Mouse (Mus musculus) retina, postnatal 1 day (tissue): ENCODE measurements around the gene Fat3.

ENCODE experiments used
- DNase-seq: peaks from one replicate; pipeline ENCODE4 v3.0.0-alpha.2; 2012

The Fat3 gene

DNA sequence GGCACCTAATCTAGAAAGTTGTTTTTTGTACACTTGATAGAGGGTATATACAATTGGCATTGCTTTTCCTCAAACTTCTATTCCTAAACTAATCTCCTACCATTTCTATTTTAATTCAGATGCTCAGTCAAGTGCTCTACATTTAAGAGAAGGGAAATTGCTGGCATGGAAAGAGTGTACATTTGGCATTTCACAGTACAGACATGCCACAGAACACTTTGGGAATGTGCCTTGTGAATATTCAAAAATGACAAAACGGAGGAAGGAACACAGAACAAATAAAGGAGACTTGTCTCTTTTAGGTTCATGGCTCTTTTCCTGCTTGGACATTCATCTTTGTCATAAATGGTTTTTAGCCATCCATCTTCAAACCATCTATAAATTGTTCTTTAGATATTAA is 498.1 kb downstream of the Fat3 start:
- no peak for DNase-seq

DNA sequence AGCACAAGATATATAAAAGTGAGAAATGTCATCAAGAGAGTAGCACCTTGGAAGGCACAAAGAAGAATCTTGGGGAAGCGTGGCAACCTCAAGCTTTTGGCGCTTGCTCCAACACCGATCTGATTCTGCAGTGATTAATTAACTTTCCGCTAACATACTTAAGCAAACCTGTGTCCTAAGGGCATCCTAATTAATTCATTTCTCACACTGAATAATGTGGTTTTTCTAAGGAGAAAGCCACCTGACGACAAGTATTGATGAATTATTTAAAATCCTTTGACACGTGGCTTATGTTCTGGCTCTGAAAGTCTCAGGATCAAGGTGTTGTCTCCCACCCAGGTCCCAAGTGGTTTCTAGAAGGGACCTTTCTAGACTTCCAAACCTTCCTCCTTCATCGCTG is 506.3 kb downstream of the Fat3 start:
- no peak for DNase-seq

DNA sequence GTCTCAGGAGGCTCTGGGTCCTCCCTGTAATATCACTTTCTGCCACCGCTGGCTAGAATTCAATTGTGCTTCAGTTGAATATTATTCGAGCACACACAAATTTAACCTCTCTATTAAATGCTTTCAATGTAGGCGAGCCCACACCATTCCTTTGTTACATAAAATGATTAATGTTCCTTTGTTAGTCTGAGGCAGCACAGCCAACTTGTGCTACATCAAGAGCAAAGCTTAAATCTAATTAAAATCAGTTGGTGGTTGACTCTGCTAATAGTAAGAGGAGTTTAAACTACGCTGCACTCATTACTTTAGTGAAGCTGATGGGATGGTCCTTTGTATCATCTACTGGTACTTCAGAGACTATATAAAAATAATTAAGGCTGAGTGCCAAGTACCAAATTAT is 506.9 kb downstream of the Fat3 start:
- no peak for DNase-seq

DNA sequence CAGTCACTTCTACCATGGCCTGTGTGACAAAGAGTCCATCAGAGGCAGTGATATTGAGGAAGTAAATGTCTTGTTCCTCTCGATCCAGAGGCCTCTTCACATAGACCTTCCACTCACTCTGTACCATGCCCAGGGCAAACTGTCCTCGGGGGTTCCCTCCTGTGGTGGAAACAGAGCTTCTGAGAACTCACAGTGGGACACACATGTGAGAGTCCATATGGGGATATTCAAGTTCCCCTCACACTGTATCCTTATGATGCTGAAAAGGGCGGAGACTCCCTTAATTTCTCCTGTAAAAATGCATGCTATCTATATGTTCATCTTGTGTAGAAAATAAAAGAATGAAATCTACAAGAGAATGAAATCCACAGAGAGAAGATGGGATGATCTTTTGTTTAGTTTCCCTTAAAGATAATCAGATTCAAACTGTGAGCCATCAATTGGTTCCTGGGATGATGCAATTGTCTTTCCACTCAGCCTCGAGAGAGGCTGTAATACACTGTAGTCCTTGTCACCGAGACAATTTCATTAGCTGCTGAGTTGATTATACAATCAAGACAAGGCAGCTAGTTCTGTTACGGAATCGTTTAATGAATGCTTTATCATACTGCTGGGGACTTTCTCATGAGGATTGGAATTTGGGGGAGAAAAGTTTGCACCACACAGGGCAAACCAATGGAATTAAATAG is 508.8 kb downstream of the Fat3 start:
- DNase-seq = no peak

DNA sequence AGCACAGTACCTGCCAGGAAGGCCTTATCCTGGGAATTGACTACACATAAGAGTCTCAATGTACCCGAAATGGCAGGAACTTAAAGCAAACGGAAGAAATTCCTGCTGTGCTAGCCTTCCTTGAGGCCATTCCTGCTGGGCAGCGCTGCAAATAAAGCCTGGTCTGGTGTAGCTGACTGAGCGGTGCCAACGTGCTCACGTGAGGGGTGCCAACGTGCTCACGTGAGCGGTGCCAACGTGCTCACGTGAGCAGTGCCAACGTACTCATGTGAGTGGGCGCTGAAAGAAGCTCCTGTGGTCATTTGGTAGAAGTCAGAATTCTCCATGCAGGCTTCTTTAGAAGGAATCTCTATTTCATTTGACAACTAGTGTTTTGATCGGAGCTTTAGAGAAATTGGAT is 522.8 kb downstream of the Fat3 start:
- DNase-seq = no peak

DNA sequence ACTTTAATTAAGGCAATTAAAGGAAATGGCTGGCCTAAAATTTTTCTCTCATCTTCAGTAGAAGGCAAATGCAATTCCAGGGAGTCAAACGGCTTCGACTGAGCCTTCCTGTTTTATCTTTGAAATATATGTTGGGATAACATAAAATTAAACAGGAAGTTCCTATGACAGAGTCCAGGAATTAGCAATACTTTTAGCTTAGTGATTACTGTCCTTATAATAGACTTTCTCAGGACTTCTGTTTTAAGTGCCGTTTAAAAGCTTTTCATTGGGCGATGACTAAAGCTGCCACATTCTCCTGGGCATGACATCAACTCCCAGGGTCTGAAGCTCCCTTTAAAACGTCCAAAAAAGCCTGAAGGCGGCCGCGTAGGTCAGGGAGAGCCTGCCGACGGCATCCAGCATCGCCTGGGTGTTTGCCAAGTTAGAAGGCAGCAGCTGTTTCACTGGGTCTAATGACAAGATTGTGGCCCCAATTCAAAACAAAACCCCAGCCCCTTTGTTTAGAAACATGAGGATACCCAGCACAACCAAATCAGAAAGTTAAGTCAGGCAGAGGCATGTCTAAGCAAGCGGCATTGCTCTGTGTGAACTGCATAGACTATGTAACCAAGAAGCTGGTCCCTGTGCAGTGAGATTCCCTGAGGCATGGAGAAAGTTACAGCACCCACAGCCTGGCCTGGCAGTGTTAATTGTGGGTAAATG is 524.0 kb downstream of the Fat3 start:
- peak; percentile 60 for DNase-seq

- DNase-seq = no peak
Observed at GRCm38 (mm10) chr9:15975999-15976398, 525.1 kb downstream of the Fat3 start.

DNA sequence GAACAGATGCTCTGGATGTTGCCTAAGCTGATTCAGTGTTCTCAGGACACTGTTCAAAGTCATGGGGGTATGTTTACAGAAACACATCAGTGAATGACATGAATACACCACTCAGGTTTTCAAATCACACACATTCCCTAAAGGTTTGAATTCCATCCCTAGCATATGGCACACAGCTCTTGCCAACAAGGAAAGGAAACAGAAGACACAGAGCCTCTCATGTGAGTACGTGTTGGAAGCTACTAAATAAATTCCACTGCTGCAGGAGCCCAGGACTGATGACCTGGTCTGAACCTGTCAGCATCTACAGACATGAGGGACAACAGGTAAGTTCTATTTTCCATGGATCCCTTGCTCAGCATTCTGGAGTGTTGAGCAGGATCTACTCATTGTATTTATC is 528.9 kb downstream of the Fat3 start:
- no peak for DNase-seq

DNA sequence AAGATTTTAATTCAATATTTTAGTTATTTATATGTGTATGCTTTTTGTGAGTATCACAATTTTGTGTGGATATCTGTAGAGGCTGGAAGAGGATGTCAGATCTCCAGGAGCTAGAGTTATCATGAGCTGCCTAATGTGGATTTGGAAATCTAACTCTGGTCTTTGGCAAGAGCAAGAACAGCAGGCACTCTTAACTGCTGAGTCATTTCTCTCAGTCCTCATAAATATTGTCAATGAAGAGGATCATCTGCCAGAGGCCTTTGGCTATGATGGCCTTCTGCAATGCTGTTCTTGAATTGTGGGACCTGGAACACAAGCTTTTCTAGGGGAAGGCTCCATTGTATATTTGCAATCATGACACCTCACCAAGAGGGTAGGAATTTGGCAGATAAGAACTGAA is 529.7 kb downstream of the Fat3 start:
- no peak for DNase-seq

- DNase-seq = no peak
Observed at GRCm38 (mm10) chr9:15964198-15964597, 536.9 kb downstream of the Fat3 start.

- no peak for DNase-seq
Observed at GRCm38 (mm10) chr9:15962886-15963285, 538.2 kb downstream of the Fat3 start.

GRCm38 (mm10) chr9:15958224-15958787 is 542.8 kb downstream of the Fat3 start:
- no peak for DNase-seq

- no peak for DNase-seq
Observed at GRCm38 (mm10) chr9:15957816-15958215, 543.3 kb downstream of the Fat3 start.

DNA sequence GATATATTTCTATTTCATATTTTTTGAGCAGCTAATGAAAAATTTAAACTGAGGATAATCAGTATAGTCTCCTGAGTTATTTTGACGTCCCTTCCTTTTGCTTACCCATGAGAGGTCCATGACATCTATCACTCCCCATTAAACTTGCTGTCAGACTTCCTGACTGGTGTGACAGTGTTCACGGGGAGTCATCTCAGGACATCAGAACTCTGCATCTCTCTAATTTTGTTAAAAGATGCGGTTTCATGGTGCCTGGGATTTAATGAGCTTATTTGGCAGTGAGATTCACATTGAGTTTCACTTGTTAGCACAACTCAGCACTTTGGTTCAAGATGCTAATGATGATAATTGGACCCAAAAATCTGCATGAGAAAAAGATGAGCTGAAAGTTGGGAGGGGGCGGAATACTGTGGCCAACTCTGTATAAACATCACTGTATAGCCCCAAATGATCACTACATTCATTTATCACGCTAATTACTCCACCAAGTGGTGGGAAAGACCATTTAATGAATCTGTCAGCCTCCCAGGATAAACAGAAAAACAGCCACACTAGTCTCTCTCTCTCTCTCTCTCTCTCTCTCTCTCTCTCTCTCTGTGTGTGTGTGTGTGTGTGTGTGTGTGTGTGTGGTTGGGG is 545.8 kb downstream of the Fat3 start:
- DNase-seq = peak; percentile 22

DNA sequence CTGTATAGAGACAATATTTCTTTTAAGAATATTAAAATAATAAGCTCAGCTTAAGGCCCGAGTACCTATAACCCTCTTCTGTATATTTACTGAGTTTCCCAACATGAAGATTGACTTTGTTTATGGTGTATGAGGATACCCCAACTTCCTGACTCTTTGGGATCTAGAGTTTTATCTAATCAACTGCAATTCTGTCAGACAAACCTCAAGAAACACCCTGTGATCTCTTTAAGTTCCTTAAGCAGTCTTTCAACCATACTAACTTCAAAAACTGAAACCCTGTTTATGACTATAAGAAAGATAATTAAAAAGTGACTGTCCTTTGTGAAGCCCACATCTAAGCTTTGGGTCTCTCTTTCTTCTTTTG is 546.8 kb downstream of the Fat3 start:
- no peak for DNase-seq

- no peak for DNase-seq
Observed at GRCm38 (mm10) chr9:15953585-15954337, 547.3 kb downstream of the Fat3 start.

DNA sequence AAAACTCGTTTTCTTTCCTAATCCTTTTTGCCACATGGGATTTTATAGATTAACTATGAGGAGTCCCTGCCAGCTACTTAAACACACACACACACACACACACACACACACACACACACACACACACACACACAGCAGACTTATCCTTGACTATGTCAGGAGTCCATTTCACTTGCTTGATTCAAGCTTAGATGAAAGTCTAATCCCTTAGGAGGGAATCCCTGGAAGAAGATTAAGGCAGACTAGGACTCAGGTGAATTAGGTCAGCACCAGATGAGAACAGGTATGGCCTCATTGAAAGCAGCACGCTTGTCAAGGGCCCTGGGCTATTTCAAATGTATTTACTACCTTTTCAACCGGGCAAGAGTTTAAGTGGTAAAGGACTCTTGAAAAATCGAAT is 553.0 kb downstream of the Fat3 start:
- peak; percentile 70 for DNase-seq

DNA sequence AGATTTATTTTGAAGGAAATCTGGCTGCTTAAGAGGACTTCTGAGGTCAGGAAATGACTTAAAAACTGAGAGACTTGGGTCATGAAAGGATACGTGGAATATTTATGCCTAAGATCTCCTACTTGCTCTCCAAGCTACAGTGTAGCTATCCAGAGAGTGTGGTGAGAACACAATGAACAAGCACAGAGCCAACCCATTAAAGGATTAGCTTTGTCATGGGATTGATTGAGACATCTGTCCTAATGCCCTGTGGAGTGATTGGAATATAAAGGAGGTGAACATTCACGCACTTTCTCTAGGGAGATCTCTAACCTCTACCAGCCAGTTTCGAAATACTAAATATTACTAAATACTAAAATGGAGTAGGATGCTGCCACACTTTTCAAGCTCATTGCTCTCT is 556.9 kb downstream of the Fat3 start:
- no peak for DNase-seq

DNA sequence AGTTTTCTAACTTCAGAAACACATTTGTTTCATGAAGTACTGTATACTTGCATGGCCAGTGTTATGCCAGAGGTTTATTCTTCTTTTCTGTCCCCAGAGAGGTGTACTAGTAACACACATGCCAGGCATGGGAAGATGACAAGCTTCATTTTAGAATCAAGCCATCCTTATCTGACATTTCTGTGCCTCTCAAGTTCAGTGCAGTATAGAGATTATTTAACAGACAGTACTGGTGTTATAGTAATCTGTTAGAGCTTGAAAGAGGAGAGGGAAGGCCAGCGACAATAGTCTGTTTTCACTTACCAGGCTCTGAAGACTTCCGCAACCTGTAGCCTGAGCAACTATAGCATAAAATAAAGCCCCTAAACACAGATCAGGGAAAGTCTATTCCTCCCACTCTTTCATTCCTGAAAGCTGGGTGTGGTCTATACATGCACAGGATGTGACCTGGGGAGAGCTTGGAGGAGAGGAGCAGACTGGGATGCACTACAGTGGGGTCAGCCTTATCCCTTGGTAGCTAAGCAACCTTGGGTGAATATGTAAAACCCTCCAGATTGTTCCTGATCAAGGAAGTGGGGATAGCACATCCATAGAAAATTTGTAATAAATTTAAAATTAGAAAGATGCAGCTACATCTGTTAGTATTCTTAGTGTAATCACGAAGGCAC is 557.5 kb downstream of the Fat3 start:
- DNase-seq = no peak

DNA sequence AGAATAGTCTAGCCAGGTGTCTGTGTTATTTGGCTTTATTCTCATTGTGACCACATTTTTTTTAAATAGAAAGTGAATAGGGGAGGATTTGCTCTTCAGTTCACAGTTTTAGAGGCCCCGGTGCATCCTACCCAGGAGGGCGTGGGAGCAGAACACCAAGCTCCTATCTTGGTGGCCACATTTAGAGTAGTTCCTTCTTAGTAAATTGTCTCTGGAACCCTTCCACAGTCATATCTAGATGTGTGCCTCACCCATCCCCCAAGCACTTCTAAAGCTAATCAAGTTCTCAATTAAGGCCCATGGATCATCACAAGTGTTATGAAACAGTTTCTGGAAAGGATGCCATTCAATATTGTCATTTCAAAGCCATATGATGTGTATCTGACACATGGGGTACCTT is 559.3 kb downstream of the Fat3 start:
- no peak for DNase-seq

GRCm38 (mm10) chr9:15940933-15941673 is 560.0 kb downstream of the Fat3 start:
- no peak for DNase-seq

DNA sequence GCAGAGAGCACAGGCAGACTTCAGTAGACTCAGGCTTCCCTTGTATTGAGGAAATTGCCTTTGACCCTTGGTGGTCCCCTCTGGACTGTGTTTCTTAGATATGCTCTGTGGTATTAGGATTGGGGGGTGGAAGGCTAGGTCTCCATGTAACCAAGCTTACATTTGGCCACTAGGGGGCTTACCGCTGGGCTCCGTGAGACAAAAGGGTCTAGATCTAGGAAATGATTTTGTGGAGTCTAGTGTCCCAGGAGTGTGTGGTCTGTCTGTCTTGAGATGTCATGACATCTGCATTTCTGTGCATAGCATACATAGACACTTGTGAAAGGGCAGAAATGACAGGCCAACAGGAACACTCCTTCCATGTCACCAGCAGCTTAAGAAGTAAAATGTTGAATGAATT is 561.5 kb downstream of the Fat3 start:
- peak; percentile 55 for DNase-seq
